ENCODE assay signal across 8 mouse cellular contexts in genomic region chr3:153148887-153149286, GRCm38 (mm10).
DNase-seq lines count a peak whose midpoint lies in the region; ATAC-seq and TF ChIP-seq lines count a peak whose summit lies in the region.

No protein-coding gene starts in this region.

- peak; percentile 45 for ATAC-seq in Patski
- peak; percentile 95 for ATAC-seq in intestine, postnatal 0 days
- ATAC-seq in liver, postnatal 0 days: peak; percentile 89

- in situ Hi-C loops in Patski (cut with MboI; ENCODE audit: low pct_unique_long_range_greater_than_20kb): no loop called here

- TF ChIP-seq EP300 in liver, postnatal 0 days (IDR thresholded peaks at IDR 0.05; ENCODE audit: low read depth): no peak

- no peaks in the 10 kb centered on the region for H3K36me3 ChIP-seq in intestine, postnatal 0 days (ENCODE audit: control insufficient read depth, insufficient read depth)
- H3K36me3 ChIP-seq in liver, postnatal 0 days (replicated peaks; ENCODE audit: insufficient read depth, low read length): no peaks in the 10 kb centered on the region

- 14% methylated on average over 2 of the region's 2 CpGs for WGBS in intestine, postnatal 0 days
- 25% methylated on average over 2 of the region's 2 CpGs for WGBS in liver, postnatal 0 days (ENCODE audit: insufficient replicate concordance)

- CTCF ChIA-PET in Patski (lab: Charles Lee): interaction anchor here (1.1 kb wide), 1 partner anchor 16 kb away, joined by 3 read pairs; no protein-coding TSS in a partner anchor

- peaks cover 7% of the 10 kb centered on the region for H3K27me3 ChIP-seq in Patski
- H3K27me3 ChIP-seq in intestine, postnatal 0 days (replicated peaks; ENCODE audit: control insufficient read depth, insufficient read depth, low read length): no peaks in the 10 kb centered on the region
- no peaks in the 10 kb centered on the region for H3K27me3 ChIP-seq in liver, postnatal 0 days (ENCODE audit: insufficient read depth, low read length)

- no peaks in the 10 kb centered on the region for H3K4me1 ChIP-seq in intestine, postnatal 0 days (replicated peaks; ENCODE audit: control insufficient read depth, insufficient read depth, low read length)
- H3K4me1 ChIP-seq in liver, postnatal 0 days (ENCODE audit: insufficient read depth): no peaks in the 10 kb centered on the region

- H3K27ac ChIP-seq in intestine, postnatal 0 days (ENCODE audit: low read depth, low read length): no peak overlapping the region
- no peak overlapping the region for H3K27ac ChIP-seq in liver, postnatal 0 days (ENCODE audit: low read depth)
- H3K27ac ChIP-seq in left cerebral cortex, adult 2 months: no peak overlapping the region

- peak; percentile 9 for DNase-seq in gastrocnemius, postnatal 25 days
- DNase-seq in gastrocnemius, adult 8-10 months (ENCODE audit: low spot score in 2 of 2): no peak
- DNase-seq in Patski (ENCODE audit: low read depth, low spot score): no peak
- DNase-seq in liver, postnatal 0 days: peak; percentile 70
- no peak for DNase-seq in left cerebral cortex, adult 2 months (ENCODE audit: extremely low spot score in 1 of 2, low spot score in 2 of 2)
- no peak for DNase-seq in frontal cortex, postnatal 10 days (ENCODE audit: low spot score in 2 of 2)
- no peak for DNase-seq in natural killer cell, adult 2 months (ENCODE audit: low spot score in 2 of 2)

- no peak for TF ChIP-seq CTCF in Patski (IDR thresholded peaks at IDR 0.05)
- no peak for TF ChIP-seq CTCF in intestine, postnatal 0 days (IDR thresholded peaks at IDR 0.05; ENCODE audit: low read depth)
- no peak for TF ChIP-seq CTCF in liver, postnatal 0 days (IDR thresholded peaks at IDR 0.05; ENCODE audit: low read depth)
- no peak for TF ChIP-seq CTCF in left cerebral cortex, adult 2 months (IDR thresholded peaks at IDR 0.05)

- POLR2A ChIA-PET in Patski (lab: Charles Lee): no interaction called here

- intact Hi-C loops in left cerebral cortex, adult 2 months (cut with DNase I): no loop called here

- H3K4me2 ChIP-seq in intestine, postnatal 0 days (replicated peaks; ENCODE audit: low read depth): no peak overlapping the region
- H3K4me2 ChIP-seq in liver, postnatal 0 days (ENCODE audit: low read depth, low read length): no peak overlapping the region

- H3K9me3 ChIP-seq in intestine, postnatal 0 days (ENCODE audit: control insufficient read depth): no peaks in the 10 kb centered on the region
- no peaks in the 10 kb centered on the region for H3K9me3 ChIP-seq in liver, postnatal 0 days (ENCODE audit: low read length)

- no peak overlapping the region for H3K4me3 ChIP-seq in intestine, postnatal 0 days (ENCODE audit: low read depth, low read length)
- no peak overlapping the region for H3K4me3 ChIP-seq in liver, postnatal 0 days (ENCODE audit: low read depth, low read length)
- H3K4me3 ChIP-seq in left cerebral cortex, adult 2 months: no peak overlapping the region

- H3K9ac ChIP-seq in intestine, postnatal 0 days (ENCODE audit: low read depth, low read length): no peak overlapping the region
- H3K9ac ChIP-seq in liver, postnatal 0 days (replicated peaks): no peak overlapping the region

Comparison
In these comparisons a context has a peak if more than half of its experiments do, and no peak if none do; other contexts are left out.
1. DNase-seq: peak in gastrocnemius, postnatal 25 days (single experiment) and liver, postnatal 0 days (single experiment); none in gastrocnemius, adult 8-10 months (0 of 2), Patski (single experiment), left cerebral cortex, adult 2 months (0 of 2), frontal cortex, postnatal 10 days (0 of 2) and natural killer cell, adult 2 months (0 of 2).
2. ATAC-seq: peak in every context shown above with its lines; median percentile 95 in intestine, postnatal 0 days; 89 in liver, postnatal 0 days; 45 in Patski.